9 mouse cellular contexts compared by ENCODE assay signal in genomic region chr8:127331751-127332150, GRCm38 (mm10).
A peak's percentile ranks its signal among the peaks of the same experiment; 100 is the strongest.
DNase-seq lines count a peak whose midpoint lies in the region; ATAC-seq and TF ChIP-seq lines count a peak whose summit lies in the region.
"Had no signal": no experiment of that assay in that cellular context is flagged by ENCODE, and none has a peak within 500 bp of the region (broad histone marks: within the 10 kb centered on the region; RNA-seq: fewer than 3 reads in every experiment).

No protein-coding gene starts in this region.

- no peaks in the 10 kb centered on the region for H3K27me3 ChIP-seq in hindbrain, embryonic 14.5 days (ENCODE audit: control insufficient read depth, insufficient read depth, low read length)
- no peaks in the 10 kb centered on the region for H3K27me3 ChIP-seq in hindbrain, embryonic 12.5 days
- H3K27me3 ChIP-seq in CH12.LX (replicated peaks): no peaks in the 10 kb centered on the region
- H3K27me3 ChIP-seq: lung, embryonic 15.5 days had no signal

- peak; percentile 61 for DNase-seq in hindbrain, embryonic 14.5 days (ENCODE audit: low spot score)
- DNase-seq in CH12.LX (ENCODE audit: extremely low read depth): peak; percentile 50
- peak; percentile 68 for DNase-seq in adrenal gland, postnatal 25 days
- DNase-seq in gastrocnemius, adult 2 months: peak; percentile 70
- DNase-seq in left cerebral cortex, postnatal 14 days (ENCODE audit: low spot score in 2 of 2): peak; percentile 27 to 48
- DNase-seq in ovary, postnatal 36 days (ENCODE audit: low spot score): peak; percentile 36
- DNase-seq in urinary bladder, postnatal 36 days (ENCODE audit: low spot score in 2 of 2): peak; percentile 28 to 40

- TF ChIP-seq RAD21 in CH12.LX (IDR thresholded peaks at IDR 0.05; ENCODE audit: low read depth, low read length): peak; percentile 80

- no peak overlapping the region for H3K4me3 ChIP-seq in hindbrain, embryonic 14.5 days (replicated peaks; ENCODE audit: low read length)
- no peak overlapping the region for H3K4me3 ChIP-seq in hindbrain, embryonic 12.5 days
- H3K4me3 ChIP-seq in CH12.LX (replicated peaks in 1 of 3; ENCODE audit: low read depth in 2 of 3, low read length in 2 of 3, poor library complexity in 1 of 3): no peak overlapping the region
- no peak overlapping the region for H3K4me3 ChIP-seq in gastrocnemius, adult 2 months
- H3K4me3 ChIP-seq: lung, embryonic 15.5 days had no signal

- peaks cover 11% of the 10 kb centered on the region; the same call in 1 of the 2 replicates for H3K4me1 ChIP-seq in hindbrain, embryonic 14.5 days (replicated peaks; ENCODE audit: control insufficient read depth, insufficient read depth, low read length)
- peaks cover 11% of the 10 kb centered on the region for H3K4me1 ChIP-seq in hindbrain, embryonic 12.5 days
- peaks cover 4 to 22% of the 10 kb centered on the region in 2 experiments; a peak in 3 of 4 replicates for H3K4me1 ChIP-seq in CH12.LX (ENCODE audit: control insufficient read depth in 1 of 2, insufficient read depth in 2 of 2)
- H3K4me1 ChIP-seq: lung, embryonic 15.5 days had no signal

- no peak for TF ChIP-seq EP300 in CH12.LX (IDR thresholded peaks at IDR 0.05; ENCODE audit: low read length)

- dilution Hi-C loops in CH12.LX (cut with MboI; ENCODE audit: extremely low pct_ligation_motif_present, extremely low pct_unique_long_range_greater_than_20kb, low sequenced_read_pairs): no loop called here

- no peak overlapping the region for H3K27ac ChIP-seq in hindbrain, embryonic 14.5 days
- no peak overlapping the region for H3K27ac ChIP-seq in hindbrain, embryonic 12.5 days
- H3K27ac ChIP-seq in CH12.LX (ENCODE audit: insufficient read depth, low read depth): no peak overlapping the region
- no peak overlapping the region for H3K27ac ChIP-seq in gastrocnemius, adult 2 months
- H3K27ac ChIP-seq: lung, embryonic 15.5 days had no signal

- no peaks in the 10 kb centered on the region for H3K79me2 ChIP-seq in CH12.LX (replicated peaks; ENCODE audit: control insufficient read depth, extremely low read depth, insufficient read depth, poor library complexity, severe bottlenecking)

- no peaks in the 10 kb centered on the region for H3K9me3 ChIP-seq in hindbrain, embryonic 14.5 days (ENCODE audit: control insufficient read depth, low read length)
- no peaks in the 10 kb centered on the region for H3K9me3 ChIP-seq in hindbrain, embryonic 12.5 days (replicated peaks)
- no peaks in the 10 kb centered on the region for H3K9me3 ChIP-seq in CH12.LX (replicated peaks; ENCODE audit: low read length)
- H3K9me3 ChIP-seq: lung, embryonic 15.5 days had no signal

- WGBS in hindbrain, embryonic 14.5 days: 97% methylated on average over 1 of the region's 1 CpGs
- WGBS in hindbrain, embryonic 12.5 days: 98% methylated on average over 1 of the region's 1 CpGs

- TF ChIP-seq CTCF in CH12.LX (conservative IDR thresholded peaks at IDR 0.05 in 1 of 2, IDR thresholded peaks at IDR 0.05 in 1 of 2; ENCODE audit: low read depth in 2 of 2, low read length in 2 of 2): peak; percentile 77 to 86
- TF ChIP-seq CTCF in gastrocnemius, adult 2 months (IDR thresholded peaks at IDR 0.05): peak; percentile 88

- H3K36me3 ChIP-seq in hindbrain, embryonic 14.5 days (replicated peaks; ENCODE audit: control insufficient read depth, insufficient read depth): no peaks in the 10 kb centered on the region
- no peaks in the 10 kb centered on the region for H3K36me3 ChIP-seq in hindbrain, embryonic 12.5 days
- no peaks in the 10 kb centered on the region for H3K36me3 ChIP-seq in CH12.LX (replicated peaks in 1 of 2; ENCODE audit: control insufficient read depth in 1 of 2, insufficient read depth in 1 of 2, low read length in 1 of 2)
- H3K36me3 ChIP-seq: lung, embryonic 15.5 days had no signal

- H3K4me2 ChIP-seq in hindbrain, embryonic 14.5 days (replicated peaks): no peak overlapping the region
- no peak overlapping the region for H3K4me2 ChIP-seq in hindbrain, embryonic 12.5 days (replicated peaks)
- H3K4me2 ChIP-seq in CH12.LX (ENCODE audit: insufficient read depth, low read depth, poor library complexity, severe bottlenecking): no peak overlapping the region
- H3K4me2 ChIP-seq: lung, embryonic 15.5 days had no signal

- H3K9ac ChIP-seq in hindbrain, embryonic 14.5 days: no peak overlapping the region
- H3K9ac ChIP-seq in hindbrain, embryonic 12.5 days: no peak overlapping the region
- H3K9ac ChIP-seq in CH12.LX (ENCODE audit: insufficient read depth, low read depth): no peak overlapping the region
- H3K9ac ChIP-seq: lung, embryonic 15.5 days had no signal

- intact Hi-C loops in gastrocnemius, adult 2 months (cut with DNase I): loop anchor here (2.0 to 10.0 kb wide), 3 partner anchors 269 to 1163 kb away; no protein-coding TSS in a partner anchor
- intact Hi-C loops in left cerebral cortex, postnatal 14 days (cut with DNase I): loop anchor here (10.0 kb wide), 1 partner anchor 1023 kb away; the partner anchor contains the start of gene Nrp1

- TF ChIP-seq POLR2A in CH12.LX (IDR thresholded peaks at IDR 0.05; ENCODE audit: low read depth, low read length): no peak

- ATAC-seq in hindbrain, embryonic 14.5 days (ENCODE audit: low FRiP score): no peak
- ATAC-seq in hindbrain, embryonic 12.5 days (ENCODE audit: low FRiP score): no peak

- in situ Hi-C loops in CH12.LX (cut with MboI; ENCODE audit: low pct_ligation_motif_present, low pct_unique_long_range_greater_than_20kb, low sequenced_read_pairs): no loop called here

TF ChIP-seq in CH12.LX, 34 proteins besides CTCF, POLR2A, EP300 and RAD21:
- TF ChIP-seq SMC3 (IDR thresholded peaks at IDR 0.05; ENCODE audit: low read depth, low read length): peak; percentile 56
- no peak for TF ChIP-seq ELF1 (IDR thresholded peaks at IDR 0.05; ENCODE audit: low read depth, low read length)
- 0 out of 2 replicates have a peak, but pooled peaks have one; percentile 10 for TF ChIP-seq IRF4 (IDR thresholded peaks at IDR 0.05; ENCODE audit: low read depth, low read length)
